Mouse (Mus musculus): Measurements from ENCODE around the gene H3f3a. TPM values are rescaled to one million over a fixed set of nuclear protein-coding genes. Genes with fewer than 3 reads are reported as not detected.

The H3f3a gene
- polyA plus RNA-seq, 1 experiment from 2014 or later: 2,557 TPM

DNA sequence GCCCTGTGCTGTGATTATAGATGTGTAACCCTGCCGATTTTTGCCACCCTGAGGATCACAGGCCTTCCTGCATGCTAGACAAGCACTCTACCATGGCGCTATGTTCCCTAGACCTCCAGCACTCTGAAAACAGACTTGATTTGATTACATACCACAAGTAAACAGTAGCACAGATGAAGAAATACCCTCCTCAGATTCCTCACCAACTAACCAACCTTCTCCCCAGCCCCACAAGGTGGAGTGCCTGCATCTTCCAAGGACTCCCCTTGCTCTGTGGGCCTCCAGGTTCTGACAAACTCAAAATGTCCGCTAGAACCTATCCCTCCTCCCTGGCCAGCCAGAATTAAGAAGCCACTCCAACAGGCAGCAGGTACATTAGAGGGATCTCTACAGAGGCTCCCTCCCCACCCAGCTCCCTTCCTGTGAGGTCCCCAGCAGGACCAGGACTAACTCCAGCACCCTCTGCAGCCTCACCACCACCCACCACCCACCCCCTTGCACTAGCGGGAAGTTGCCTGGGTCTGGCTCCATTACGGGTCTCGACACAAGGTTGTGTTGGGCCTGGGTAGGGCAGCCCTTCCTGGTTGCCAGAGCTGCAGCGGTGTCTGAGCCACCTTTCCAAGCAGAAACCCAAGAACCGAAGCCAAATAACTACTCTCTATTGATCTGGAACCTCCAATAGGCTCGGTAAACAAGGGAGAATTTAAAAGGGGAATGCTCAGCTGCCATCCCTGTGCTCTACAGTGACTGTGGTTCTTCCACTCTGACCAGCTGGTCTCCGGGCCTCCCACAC is 46.0 kb downstream of the H3f3a start:
- Histone ChIP-seq H3K4me3 (replicated peaks; ENCODE audit: low read depth, low read length) (peak overlapping the region; percentile 48), H3K9me3 (replicated peaks; ENCODE audit: low read length) (no peaks in the 10 kb centered on the region), H3K27ac (peak overlapping the region; percentile 91), H3K27me3 (ENCODE audit: insufficient read depth, low read length) (no peaks in the 10 kb centered on the region), H3K4me2 (ENCODE audit: low read length) (peak overlapping the region; percentile 79), H3K36me3 (ENCODE audit: insufficient read depth, low read length) (no peaks in the 10 kb centered on the region), H3K4me1 (replicated peaks; ENCODE audit: insufficient read depth, low read length) (peaks cover 14% of the 10 kb centered on the region; the same call in 1 of the 2 replicates), H3K9ac (ENCODE audit: low read depth, low read length) (peak overlapping the region; percentile 71)
- peak; percentile 24; the same call in 1 of the 2 replicates for TF ChIP-seq CTCF (IDR thresholded peaks at IDR 0.05; ENCODE audit: low read depth)
- WGBS: 9% methylated on average over 10 of the region's 10 CpGs
- DNase-seq (ENCODE audit: low spot score) (peak; percentile 83), ATAC-seq (replicated peaks; ENCODE audit: low FRiP score, low read depth) (peak; percentile 53)

DNA sequence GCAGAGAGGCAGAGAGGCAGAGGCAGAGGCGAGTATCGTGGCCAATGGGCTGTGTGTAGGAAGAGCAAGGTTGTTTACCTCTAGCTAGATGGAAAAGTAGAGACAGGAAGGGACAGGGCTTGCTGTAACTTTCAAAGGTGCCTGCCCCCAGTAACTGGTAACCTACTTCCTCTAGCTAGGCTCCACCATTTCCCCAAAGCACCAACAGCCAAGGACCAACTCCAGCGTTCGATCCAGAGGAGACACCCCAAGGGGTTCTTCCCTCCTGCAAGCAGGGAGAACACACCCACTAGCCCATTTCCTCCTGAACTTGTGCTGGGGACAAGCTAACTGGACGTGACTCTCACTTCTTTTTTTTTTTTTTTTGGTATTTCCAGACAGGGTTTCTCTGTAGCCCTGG is 47.2 kb downstream of the H3f3a start:
- H3K4me3 ChIP-seq (replicated peaks; ENCODE audit: low read depth, low read length): no peak overlapping the region
- DNase-seq (ENCODE audit: low spot score) (no peak), ATAC-seq (replicated peaks; ENCODE audit: low FRiP score, low read depth) (no peak)
- H3K27ac ChIP-seq: no peak overlapping the region
- no peaks in the 10 kb centered on the region for H3K36me3 ChIP-seq (ENCODE audit: insufficient read depth, low read length)
- H3K27me3 ChIP-seq (ENCODE audit: insufficient read depth, low read length): no peaks in the 10 kb centered on the region
- peaks cover 14% of the 10 kb centered on the region; the same call in 1 of the 2 replicates for H3K4me1 ChIP-seq (replicated peaks; ENCODE audit: insufficient read depth, low read length)
- H3K9me3 ChIP-seq (replicated peaks; ENCODE audit: low read length): no peaks in the 10 kb centered on the region
- no peak overlapping the region for H3K4me2 ChIP-seq (ENCODE audit: low read length)
- 59% methylated on average over 5 of the region's 5 CpGs for WGBS
- TF ChIP-seq CTCF (IDR thresholded peaks at IDR 0.05; ENCODE audit: low read depth): no peak
- no peak overlapping the region for H3K9ac ChIP-seq (ENCODE audit: low read depth, low read length)

GRCm38 (mm10) chr1:180765393-180765792 is 48.4 kb downstream of the H3f3a start:
- DNase-seq (ENCODE audit: low spot score): no peak
- WGBS: 78% methylated on average over 5 of the region's 5 CpGs
- no peak for ATAC-seq (replicated peaks; ENCODE audit: low FRiP score, low read depth)

DNA sequence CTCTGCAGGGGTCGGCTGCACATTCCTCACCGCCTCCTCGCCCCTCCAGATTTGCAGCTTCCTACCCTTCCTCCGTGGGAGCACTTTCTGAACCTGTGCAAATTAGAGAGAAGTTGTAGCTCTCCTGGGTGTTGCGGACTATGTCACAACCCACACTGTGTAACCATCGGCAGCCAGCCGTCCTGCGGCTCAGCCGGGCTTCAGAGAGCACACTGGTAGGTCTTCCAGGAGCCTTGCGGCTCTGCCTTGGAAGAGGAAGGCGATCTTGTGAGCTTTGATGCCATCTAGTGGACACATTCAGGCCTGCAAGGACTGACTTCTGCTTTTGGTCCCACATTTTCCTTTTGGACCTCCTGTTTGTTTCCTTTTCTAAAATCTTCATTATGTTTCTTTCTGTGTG is 49.9 kb downstream of the H3f3a start:
- no peaks in the 10 kb centered on the region for H3K36me3 ChIP-seq (ENCODE audit: insufficient read depth, low read length)
- H3K4me3 ChIP-seq (replicated peaks; ENCODE audit: low read depth, low read length): peak overlapping the region; percentile 39
- peaks cover 12% of the 10 kb centered on the region; the same call in 1 of the 2 replicates for H3K4me1 ChIP-seq (replicated peaks; ENCODE audit: insufficient read depth, low read length)
- H3K4me2 ChIP-seq (ENCODE audit: low read length): peak overlapping the region; percentile 91
- H3K27me3 ChIP-seq (ENCODE audit: insufficient read depth, low read length): no peaks in the 10 kb centered on the region
- TF ChIP-seq CTCF (IDR thresholded peaks at IDR 0.05; ENCODE audit: low read depth): peak; percentile 93
- under 1% methylated on average over 11 of the region's 11 CpGs for WGBS
- H3K9ac ChIP-seq (ENCODE audit: low read depth, low read length): peak overlapping the region; percentile 2; the same call in 1 of the 2 replicates
- no peaks in the 10 kb centered on the region for H3K9me3 ChIP-seq (replicated peaks; ENCODE audit: low read length)
- no peak overlapping the region for H3K27ac ChIP-seq
- ATAC-seq (replicated peaks; ENCODE audit: low FRiP score, low read depth) (peak; percentile 49; the same call in 1 of the 2 replicates), DNase-seq (ENCODE audit: low spot score) (peak; percentile 93)

More at GRCm38 (mm10) chr1:180765393-180765792, 48.4 kb downstream of the H3f3a start:
- Histone ChIP-seq H3K4me1 (replicated peaks; ENCODE audit: insufficient read depth, low read length) (peaks cover 14% of the 10 kb centered on the region; the same call in 1 of the 2 replicates), H3K27me3 (ENCODE audit: insufficient read depth, low read length) (no peaks in the 10 kb centered on the region), H3K4me2 (ENCODE audit: low read length) (no peak overlapping the region), H3K27ac (no peak overlapping the region), H3K4me3 (replicated peaks; ENCODE audit: low read depth, low read length) (no peak overlapping the region), H3K9ac (ENCODE audit: low read depth, low read length) (no peak overlapping the region), H3K36me3 (ENCODE audit: insufficient read depth, low read length) (no peaks in the 10 kb centered on the region), H3K9me3 (replicated peaks; ENCODE audit: low read length) (no peaks in the 10 kb centered on the region)
- no peak for TF ChIP-seq CTCF (IDR thresholded peaks at IDR 0.05; ENCODE audit: low read depth)

- H3K4me1 ChIP-seq (replicated peaks; ENCODE audit: insufficient read depth, low read length): peaks cover 8% of the 10 kb centered on the region; the same call in 1 of the 2 replicates
- H3K27me3 ChIP-seq (ENCODE audit: insufficient read depth, low read length): no peaks in the 10 kb centered on the region
- DNase-seq (ENCODE audit: low spot score) (no peak), ATAC-seq (replicated peaks; ENCODE audit: low FRiP score, low read depth) (0 out of 2 replicates have a peak, but pooled peaks have one; percentile 12)
- no peaks in the 10 kb centered on the region for H3K36me3 ChIP-seq (ENCODE audit: insufficient read depth, low read length)
- peak overlapping the region; percentile 39 for H3K4me3 ChIP-seq (replicated peaks; ENCODE audit: low read depth, low read length)
- H3K4me2 ChIP-seq (ENCODE audit: low read length): peak overlapping the region; percentile 91
- H3K9ac ChIP-seq (ENCODE audit: low read depth, low read length): peak overlapping the region; percentile 2; the same call in 1 of the 2 replicates
- no peak for TF ChIP-seq CTCF (IDR thresholded peaks at IDR 0.05; ENCODE audit: low read depth)
- H3K27ac ChIP-seq: no peak overlapping the region
- no peaks in the 10 kb centered on the region for H3K9me3 ChIP-seq (replicated peaks; ENCODE audit: low read length)
- 2% methylated on average over 14 of the region's 14 CpGs for WGBS
Measured at GRCm38 (mm10) chr1:180763307-180763706, 50.4 kb downstream of the H3f3a start.

DNA sequence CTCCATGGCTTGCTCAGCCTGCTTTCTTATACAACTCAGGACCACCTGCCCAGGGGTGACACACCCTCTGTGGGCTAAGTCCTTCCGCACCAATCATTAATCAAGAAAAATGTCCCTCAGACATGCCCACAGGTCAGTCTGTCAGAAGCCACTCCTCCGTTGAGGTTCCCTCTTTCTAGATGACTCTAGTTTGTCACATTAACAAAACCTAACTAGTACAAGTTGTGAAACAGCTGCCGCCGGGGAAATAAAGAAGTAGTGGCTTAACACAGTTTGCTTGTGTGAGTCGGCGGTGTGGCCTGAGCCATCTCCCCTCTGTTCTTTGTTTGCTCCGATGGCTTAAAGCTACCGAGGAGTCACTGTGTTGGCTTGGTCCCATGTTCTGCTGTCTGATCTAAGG is 51.1 kb downstream of the H3f3a start:
- Histone ChIP-seq H3K27ac (no peak overlapping the region), H3K36me3 (ENCODE audit: insufficient read depth, low read length) (no peaks in the 10 kb centered on the region), H3K4me3 (replicated peaks; ENCODE audit: low read depth, low read length) (no peak overlapping the region), H3K4me1 (replicated peaks; ENCODE audit: insufficient read depth, low read length) (peaks cover 8% of the 10 kb centered on the region; the same call in 1 of the 2 replicates), H3K9ac (ENCODE audit: low read depth, low read length) (0 out of 2 replicates have a peak overlapping the region, but pooled peaks have one; percentile 2), H3K27me3 (ENCODE audit: insufficient read depth, low read length) (no peaks in the 10 kb centered on the region), H3K4me2 (ENCODE audit: low read length) (0 out of 2 replicates have a peak overlapping the region, but pooled peaks have one; percentile 91), H3K9me3 (replicated peaks; ENCODE audit: low read length) (no peaks in the 10 kb centered on the region)
- DNase-seq (ENCODE audit: low spot score) (no peak), ATAC-seq (replicated peaks; ENCODE audit: low FRiP score, low read depth) (no peak)
- 73% methylated on average over 8 of the region's 8 CpGs for WGBS
- no peak for TF ChIP-seq CTCF (IDR thresholded peaks at IDR 0.05; ENCODE audit: low read depth)

All from kidney, postnatal 0 days (tissue).